Mouse (Mus musculus): ENCODE data around the gene Oxnad1.
"Not testable (repeated sequence)": the region's sequence is repeated elsewhere in the genome, so short reads cannot be mapped to it uniquely, and the experiment has no call there.

Oxnad1 gene

GRCm38 (mm10) chr14:32087584-32088248, 2.5 kb downstream of the Oxnad1 start:
- not testable (repeated sequence) for DNase-seq (ENCODE audit: low read depth, low spot score)

- no peak for DNase-seq (ENCODE audit: low read depth, low spot score)
Observed at GRCm38 (mm10) chr14:32091124-32091523, 6.0 kb downstream of the Oxnad1 start.

GRCm38 (mm10) chr14:32091704-32092103, 6.5 kb downstream of the Oxnad1 start:
- no peak for DNase-seq (ENCODE audit: low read depth, low spot score)

GRCm38 (mm10) chr14:32093018-32093417, 7.8 kb downstream of the Oxnad1 start:
- DNase-seq (ENCODE audit: low read depth, low spot score) = no peak

- no peak for DNase-seq (ENCODE audit: low read depth, low spot score)
Observed at GRCm38 (mm10) chr14:32093500-32094117, 8.4 kb downstream of the Oxnad1 start.

GRCm38 (mm10) chr14:32095646-32096045, 10.5 kb downstream of the Oxnad1 start:
- DNase-seq (ENCODE audit: low read depth, low spot score) = no peak

GRCm38 (mm10) chr14:32096740-32097139, 11.6 kb downstream of the Oxnad1 start:
- no peak for DNase-seq (ENCODE audit: low read depth, low spot score)

- no peak for DNase-seq (ENCODE audit: low read depth, low spot score)
Observed at GRCm38 (mm10) chr14:32097691-32098090, 12.5 kb downstream of the Oxnad1 start.

- DNase-seq (ENCODE audit: low read depth, low spot score) = no peak
Observed at GRCm38 (mm10) chr14:32098951-32099350, 13.8 kb downstream of the Oxnad1 start.

- no peak for DNase-seq (ENCODE audit: low read depth, low spot score)
Observed at GRCm38 (mm10) chr14:32103556-32103955, 18.4 kb downstream of the Oxnad1 start.

- DNase-seq (ENCODE audit: low read depth, low spot score) = no peak
Observed at GRCm38 (mm10) chr14:32105663-32106062, 20.5 kb downstream of the Oxnad1 start.

GRCm38 (mm10) chr14:32106911-32107310, 21.7 kb downstream of the Oxnad1 start:
- no peak for DNase-seq (ENCODE audit: low read depth, low spot score)

GRCm38 (mm10) chr14:32112124-32112523, 26.9 kb downstream of the Oxnad1 start:
- not testable (repeated sequence) for DNase-seq (ENCODE audit: low read depth, low spot score)

- peak; percentile 41 for DNase-seq (ENCODE audit: low read depth, low spot score)
Observed at GRCm38 (mm10) chr14:32120940-32121919, 36.1 kb downstream of the Oxnad1 start.

GRCm38 (mm10) chr14:32121920-32122315, 36.7 kb downstream of the Oxnad1 start:
- peak; percentile 21 for DNase-seq (ENCODE audit: low read depth, low spot score)

GRCm38 (mm10) chr14:32124261-32124660, 39.1 kb downstream of the Oxnad1 start:
- no peak for DNase-seq (ENCODE audit: low read depth, low spot score)

- DNase-seq (ENCODE audit: low read depth, low spot score) = not testable (repeated sequence)
Observed at GRCm38 (mm10) chr14:32125256-32125655, 40.1 kb downstream of the Oxnad1 start.

- no peak for DNase-seq (ENCODE audit: low read depth, low spot score)
Observed at GRCm38 (mm10) chr14:32128409-32128808, 43.2 kb downstream of the Oxnad1 start.

GRCm38 (mm10) chr14:32131836-32132235, 46.7 kb downstream of the Oxnad1 start:
- no peak for DNase-seq (ENCODE audit: low read depth, low spot score)

- no peak for DNase-seq (ENCODE audit: low read depth, low spot score)
Observed at GRCm38 (mm10) chr14:32134293-32134692, 49.1 kb downstream of the Oxnad1 start.

GRCm38 (mm10) chr14:32136467-32136866, 51.3 kb downstream of the Oxnad1 start:
- DNase-seq (ENCODE audit: low read depth, low spot score) = not testable (repeated sequence)

- DNase-seq (ENCODE audit: low read depth, low spot score) = peak; percentile 6
Observed at GRCm38 (mm10) chr14:32140359-32140965, 55.3 kb downstream of the Oxnad1 start.

All from 3T3-L1 (cell line).